Mouse (Mus musculus) forebrain, embryonic 16.5 days (tissue): ENCODE results near the gene Cdhr1. TPM values are rescaled to one million over a fixed set of nuclear protein-coding genes. Genes with fewer than 3 reads are reported as not detected.

ENCODE experiments used
- ATAC-seq: fragments of 200-750 bp; cut with Nextera tagmentation; 2 replicates; pipeline ENCODE4 v1.8.0; 2017; ENCODE audit warnings: mild to moderate bottlenecking, moderate library complexity
- H3K27ac ChIP-seq: fragments of 300-500 bp; sonication (generic); 2 replicates; pipeline ENCODE4 v1.5.1; 2014; ENCODE audit warnings: low read length, control low read depth
- H3K27me3 ChIP-seq: fragments of 300-500 bp; sonication (generic); replicated peaks from 2 replicates; pipeline ENCODE4 v1.6.1; 2014; ENCODE audit warnings: low read length; ENCODE audit not compliant: control insufficient read depth, insufficient read depth
- H3K36me3 ChIP-seq: fragments of 300-500 bp; sonication (generic); 2 replicates; pipeline ENCODE4 v1.6.1; 2014; ENCODE audit not compliant: control insufficient read depth, insufficient read depth
- H3K4me1 ChIP-seq: fragments of 300-500 bp; sonication (generic); replicated peaks from 2 replicates; pipeline ENCODE4 v1.6.1; 2014; ENCODE audit warnings: low read length; ENCODE audit not compliant: control insufficient read depth, insufficient read depth
- H3K4me2 ChIP-seq: fragments of 300-500 bp; sonication (generic); 2 replicates; pipeline ENCODE4 v1.6.1; 2014; ENCODE audit warnings: mild to moderate bottlenecking, low read length, control low read depth
- H3K4me3 ChIP-seq: fragments of 300-500 bp; sonication (generic); replicated peaks from 2 replicates; pipeline ENCODE4 v1.5.1; 2014; ENCODE audit warnings: mild to moderate bottlenecking, low read length, control low read depth
- H3K9ac ChIP-seq: fragments of 300-500 bp; sonication (generic); replicated peaks from 2 replicates; pipeline ENCODE4 v1.6.1; 2014; ENCODE audit warnings: low read depth, low read length, control low read depth
- H3K9me3 ChIP-seq: fragments of 300-500 bp; sonication (generic); 2 replicates; pipeline ENCODE4 v1.6.1; 2016; ENCODE audit warnings: low read length; ENCODE audit not compliant: control insufficient read depth
- WGBS: fragments of 180-500 bp; shearing (Covaris S2); extraction: QIAGEN DNeasy Blood & Tissue Kit; methylation state at CpG from one replicate; pipeline ENCODE4 v1.1.7; 2014; 5-methylcytosine and 5-hydroxymethylcytosine counted together
- polyA plus RNA-seq: library from polyadenylated mRNA; unstranded; fragments of >200 nt; fragmentation: Nextera tagmentation; extraction: Ambion mirVana; gene quantifications from 2 replicates; pipeline ENCODE4 v1.2.1, GENCODE M21; 2015

The Cdhr1 gene
- polyA plus RNA-seq, 1 experiment from 2014 or later: 3.7 TPM

DNA sequence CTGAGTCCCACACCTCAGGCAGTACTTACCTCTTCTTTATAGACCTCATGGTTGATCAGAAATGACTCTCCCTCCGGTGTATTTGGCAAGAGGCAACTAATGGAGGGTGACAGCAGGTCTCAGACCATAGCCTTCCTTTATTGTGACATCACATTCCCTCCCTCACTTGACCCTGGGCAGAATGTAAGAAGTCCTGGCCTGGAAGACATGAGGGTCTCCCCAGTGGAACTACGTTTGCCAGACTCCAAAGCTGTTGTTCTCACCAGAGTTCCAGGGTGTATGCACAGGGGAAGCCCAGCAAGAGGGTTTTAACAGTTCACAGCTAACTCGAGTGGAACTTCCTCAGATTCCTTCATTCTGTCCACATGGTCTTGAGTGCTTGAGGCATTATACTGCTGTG is 15.8 kb upstream of the Cdhr1 start, which contains the start of gene 2610528A11Rik:
TSS of gene 2610528A11Rik (minus strand) at position 101 of the 400 bp plus-strand sequence.
- Histone ChIP-seq H3K27me3 (no peaks in the 10 kb centered on the region), H3K27ac (no peak within 1 kb of the TSS), H3K4me1 (no peaks in the 10 kb centered on the region), H3K36me3 (no peaks in the 10 kb centered on the region), H3K9ac (no peak within 1 kb of the TSS), H3K4me3 (no peak within 1 kb of the TSS), H3K4me2 (no peak within 1 kb of the TSS), H3K9me3 (no peaks in the 10 kb centered on the region)
- 72% methylated on average over 3 of the region's 3 CpGs for WGBS
- ATAC-seq: no peak

DNA sequence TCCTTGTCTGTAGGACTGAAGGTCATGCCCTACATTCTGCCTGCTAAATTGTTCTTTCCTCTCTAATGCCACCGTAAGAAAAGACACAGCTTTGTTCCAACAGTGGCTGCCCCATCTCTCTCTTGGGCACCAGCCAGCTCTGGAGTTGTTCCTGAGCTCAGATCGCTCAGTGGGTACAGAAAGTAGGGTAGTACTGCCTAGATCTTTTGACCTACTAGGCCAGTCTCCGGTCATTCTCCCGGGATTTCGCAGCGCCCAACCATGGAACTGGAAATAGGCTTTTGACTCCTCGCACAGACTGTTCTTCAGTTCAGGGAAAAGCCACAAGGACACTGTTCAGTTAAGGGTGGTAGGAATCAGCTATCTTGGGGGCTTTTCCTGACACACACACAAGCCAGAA is 14.8 kb upstream of the Cdhr1 start:
- H3K9me3 ChIP-seq: no peaks in the 10 kb centered on the region
- WGBS: 93% methylated on average over 7 of the region's 7 CpGs
- H3K4me2 ChIP-seq: no peak overlapping the region
- no peaks in the 10 kb centered on the region for H3K27me3 ChIP-seq
- no peak overlapping the region for H3K27ac ChIP-seq
- H3K9ac ChIP-seq: no peak overlapping the region
- H3K4me1 ChIP-seq: no peaks in the 10 kb centered on the region
- ATAC-seq: no peak
- H3K4me3 ChIP-seq: no peak overlapping the region
- H3K36me3 ChIP-seq: no peaks in the 10 kb centered on the region

DNA sequence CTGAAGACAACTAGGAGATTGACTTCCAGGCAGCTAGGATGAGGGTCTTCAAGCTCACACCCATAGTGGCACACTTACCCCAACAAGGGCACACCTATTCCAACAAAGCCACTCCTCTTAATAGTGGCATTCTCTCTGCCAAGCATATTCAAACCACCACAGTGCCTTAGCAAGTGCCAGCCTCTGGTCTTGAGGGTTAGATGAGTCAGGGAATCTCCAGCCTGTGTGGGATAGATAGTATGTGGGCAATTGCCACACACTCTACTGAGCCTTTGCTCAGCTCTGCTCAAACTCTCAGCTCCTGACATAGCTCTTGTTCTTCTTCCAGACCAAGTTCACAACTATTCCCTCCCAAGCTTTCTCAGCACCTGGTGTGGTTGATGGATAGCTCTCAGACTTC is 13.2 kb upstream of the Cdhr1 start:
- Histone ChIP-seq H3K9ac (no peak overlapping the region), H3K4me3 (no peak overlapping the region), H3K4me2 (no peak overlapping the region), H3K27me3 (no peaks in the 10 kb centered on the region), H3K4me1 (no peaks in the 10 kb centered on the region), H3K36me3 (no peaks in the 10 kb centered on the region), H3K9me3 (no peaks in the 10 kb centered on the region), H3K27ac (no peak overlapping the region)
- no peak for ATAC-seq

DNA sequence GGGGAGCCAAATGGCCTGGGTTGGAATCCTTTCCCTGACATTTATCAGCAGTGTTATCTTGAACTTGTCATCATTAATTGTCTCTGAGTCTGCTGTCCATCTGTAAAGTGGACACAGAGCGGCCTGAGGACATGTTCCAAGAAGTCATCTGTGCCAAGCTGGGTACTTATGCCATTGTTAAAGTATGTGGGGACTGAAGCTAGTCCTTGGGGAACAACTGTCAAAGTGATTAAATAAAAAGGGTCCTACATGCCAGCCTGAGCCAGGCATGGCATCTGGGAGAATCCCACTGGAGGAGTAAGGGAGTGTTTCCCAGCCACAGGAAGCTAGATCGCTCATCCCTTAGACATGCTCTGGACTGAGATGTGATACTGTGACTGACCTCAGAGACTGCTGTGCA is 12.3 kb upstream of the Cdhr1 start:
- H3K4me2 ChIP-seq: no peak overlapping the region
- H3K4me1 ChIP-seq: peaks cover 3% of the 10 kb centered on the region
- no peaks in the 10 kb centered on the region for H3K36me3 ChIP-seq
- H3K27me3 ChIP-seq: no peaks in the 10 kb centered on the region
- no peak overlapping the region for H3K4me3 ChIP-seq
- no peak overlapping the region for H3K27ac ChIP-seq
- WGBS: 86% methylated on average over 2 of the region's 2 CpGs
- ATAC-seq: no peak
- no peak overlapping the region for H3K9ac ChIP-seq
- no peaks in the 10 kb centered on the region for H3K9me3 ChIP-seq

DNA sequence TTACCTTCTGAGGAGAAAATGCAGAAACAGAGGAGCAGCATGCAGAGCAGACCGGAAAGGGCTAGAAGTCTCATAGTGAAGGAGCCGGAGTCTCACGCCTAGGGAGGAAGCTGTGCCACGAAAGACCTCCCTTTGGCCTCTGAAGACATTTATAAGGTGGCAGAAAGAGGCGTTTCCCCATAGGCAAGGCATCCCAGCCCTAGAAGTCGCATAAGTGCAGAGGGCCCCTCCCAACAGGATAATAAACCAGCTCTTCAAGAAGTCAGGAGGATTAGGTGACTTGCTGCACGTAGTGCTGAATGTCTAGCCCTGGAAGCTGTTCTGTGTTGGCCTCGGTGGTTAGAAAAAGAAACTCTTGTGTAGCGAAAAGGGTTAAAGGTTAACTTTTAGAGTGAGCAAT is 11.8 kb upstream of the Cdhr1 start:
- H3K36me3 ChIP-seq: no peaks in the 10 kb centered on the region
- no peak overlapping the region for H3K9ac ChIP-seq
- peaks cover 3% of the 10 kb centered on the region for H3K4me1 ChIP-seq
- WGBS: 80% methylated on average over 9 of the region's 9 CpGs
- ATAC-seq: no peak
- H3K4me2 ChIP-seq: no peak overlapping the region
- no peaks in the 10 kb centered on the region for H3K27me3 ChIP-seq
- H3K9me3 ChIP-seq: no peaks in the 10 kb centered on the region
- H3K4me3 ChIP-seq: no peak overlapping the region
- H3K27ac ChIP-seq: no peak overlapping the region

DNA sequence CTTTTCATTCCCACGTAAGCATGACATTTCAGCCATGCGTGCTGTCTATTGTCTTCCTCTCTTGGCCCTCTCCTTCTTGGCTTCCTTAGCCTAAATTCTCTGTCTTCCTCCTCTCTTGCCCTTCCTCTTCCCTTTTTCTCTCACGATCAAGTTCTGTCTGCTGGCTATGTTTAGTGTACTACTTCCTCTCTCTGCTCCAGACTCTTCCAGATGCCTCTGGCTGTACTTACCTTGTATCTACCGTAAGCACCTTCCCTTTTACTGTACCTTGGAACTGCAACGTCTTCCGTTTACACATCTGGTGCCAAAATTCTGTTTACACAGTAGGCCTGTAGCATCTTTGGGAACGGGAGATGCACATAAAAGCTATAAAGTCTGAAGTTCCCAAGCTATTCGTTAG is 11.3 kb upstream of the Cdhr1 start:
- Histone ChIP-seq H3K4me3 (no peak overlapping the region), H3K36me3 (no peaks in the 10 kb centered on the region), H3K9me3 (no peaks in the 10 kb centered on the region), H3K4me1 (peaks cover 3% of the 10 kb centered on the region), H3K27ac (no peak overlapping the region), H3K27me3 (no peaks in the 10 kb centered on the region), H3K9ac (no peak overlapping the region), H3K4me2 (no peak overlapping the region)
- 91% methylated on average over 8 of the region's 8 CpGs for WGBS
- no peak for ATAC-seq

DNA sequence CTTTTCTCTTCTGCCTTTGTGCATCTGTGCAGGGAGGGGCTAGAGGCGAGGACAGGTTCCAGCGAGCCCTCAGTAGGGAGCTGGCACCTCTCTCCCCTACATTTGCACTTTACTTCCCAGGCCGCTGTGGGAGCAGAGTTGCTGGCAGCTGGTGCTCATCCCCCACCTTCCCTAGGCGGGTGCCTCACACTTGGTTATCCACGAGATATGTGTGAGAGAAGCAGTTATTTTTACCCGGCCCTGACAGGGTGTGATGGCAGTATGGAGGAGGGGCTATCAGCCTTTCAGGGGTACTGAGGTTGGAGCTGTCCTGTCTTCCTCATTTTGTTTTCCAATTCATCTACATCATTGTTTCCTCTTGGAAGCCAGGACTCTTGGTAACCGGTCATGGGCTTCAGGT is 7.7 kb upstream of the Cdhr1 start:
- H3K9me3 ChIP-seq: no peaks in the 10 kb centered on the region
- H3K27me3 ChIP-seq: no peaks in the 10 kb centered on the region
- WGBS: 38% methylated on average over 7 of the region's 7 CpGs
- no peak overlapping the region for H3K4me3 ChIP-seq
- H3K36me3 ChIP-seq: no peaks in the 10 kb centered on the region
- 0 out of 2 replicates have a peak, but pooled peaks have one; percentile 15 for ATAC-seq
- H3K9ac ChIP-seq: no peak overlapping the region
- no peak overlapping the region for H3K4me2 ChIP-seq
- peaks cover 3% of the 10 kb centered on the region for H3K4me1 ChIP-seq
- no peak overlapping the region for H3K27ac ChIP-seq

DNA sequence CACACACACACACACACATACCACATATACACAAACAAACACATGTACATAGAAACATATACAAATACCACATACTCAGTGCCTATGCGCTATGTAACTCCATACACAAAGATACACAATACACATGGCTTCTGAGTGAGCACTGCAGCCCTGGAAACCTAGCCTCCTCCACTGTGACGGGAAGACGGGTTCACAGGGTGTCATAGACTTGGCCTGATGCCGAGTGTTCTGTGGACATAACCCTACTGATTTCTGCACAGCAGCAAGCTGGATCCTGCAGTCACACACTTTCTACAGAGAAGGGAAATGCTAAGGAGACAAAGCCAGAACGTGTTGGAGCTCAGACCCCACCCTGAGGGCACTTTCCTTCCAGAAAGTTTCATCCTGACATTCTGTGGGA is 6.6 kb upstream of the Cdhr1 start:
- no peak for ATAC-seq
- no peaks in the 10 kb centered on the region for H3K27me3 ChIP-seq
- no peak overlapping the region for H3K27ac ChIP-seq
- H3K4me2 ChIP-seq: no peak overlapping the region
- no peaks in the 10 kb centered on the region for H3K36me3 ChIP-seq
- H3K4me3 ChIP-seq: no peak overlapping the region
- 60% methylated on average over 5 of the region's 5 CpGs for WGBS
- no peak overlapping the region for H3K9ac ChIP-seq
- peaks cover 3% of the 10 kb centered on the region for H3K4me1 ChIP-seq
- no peaks in the 10 kb centered on the region for H3K9me3 ChIP-seq

DNA sequence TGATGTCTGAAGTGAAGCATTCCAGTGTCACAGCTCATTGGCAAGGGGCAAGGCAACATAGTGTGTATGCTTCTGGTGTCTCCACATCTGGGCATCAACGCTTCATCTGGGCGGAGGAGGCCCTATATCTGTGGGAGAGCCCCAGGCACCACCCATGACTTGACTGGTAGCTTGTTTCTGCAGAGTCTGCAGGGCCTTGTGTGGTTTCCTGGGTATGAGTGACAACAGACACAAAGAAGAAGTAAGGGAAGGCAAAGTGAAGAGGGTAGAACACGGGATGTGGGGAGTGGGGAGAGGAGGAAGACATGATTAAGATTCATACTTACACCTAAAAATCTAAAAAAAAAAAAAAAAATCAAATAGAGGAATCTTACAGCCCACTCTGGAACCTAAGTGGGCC is 4.3 kb upstream of the Cdhr1 start:
- H3K9me3 ChIP-seq: no peaks in the 10 kb centered on the region
- no peak overlapping the region for H3K4me3 ChIP-seq
- ATAC-seq: no peak
- H3K27me3 ChIP-seq: no peaks in the 10 kb centered on the region; the same call in 1 of the 2 replicates
- H3K9ac ChIP-seq: no peak overlapping the region
- 81% methylated on average over 3 of the region's 3 CpGs for WGBS
- H3K4me1 ChIP-seq: peaks cover 12% of the 10 kb centered on the region
- H3K27ac ChIP-seq: no peak overlapping the region
- no peaks in the 10 kb centered on the region for H3K36me3 ChIP-seq
- H3K4me2 ChIP-seq: no peak overlapping the region

DNA sequence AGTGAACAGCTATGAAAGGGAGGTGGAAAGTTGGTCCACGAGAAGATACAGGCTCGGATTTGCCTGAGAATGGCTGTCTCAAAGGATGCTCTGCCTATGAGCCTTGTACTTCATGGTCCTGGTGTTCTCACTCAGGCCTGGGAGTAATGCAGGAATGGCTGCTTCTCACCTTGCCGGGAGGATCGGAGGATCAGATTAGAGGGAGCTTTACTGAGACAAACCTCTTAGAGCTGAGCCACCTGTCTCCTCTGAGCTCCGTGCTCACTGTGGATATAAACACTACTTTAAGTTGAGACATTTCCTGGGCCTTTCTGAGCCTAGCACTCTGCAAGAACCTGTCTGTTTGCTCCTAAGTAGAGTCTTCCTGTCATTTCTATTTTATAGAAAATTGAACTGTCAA is 3.4 kb upstream of the Cdhr1 start:
- Histone ChIP-seq H3K4me1 (peaks cover 12% of the 10 kb centered on the region), H3K9ac (no peak overlapping the region), H3K27ac (no peak overlapping the region), H3K4me2 (no peak overlapping the region), H3K9me3 (no peaks in the 10 kb centered on the region), H3K4me3 (no peak overlapping the region), H3K27me3 (no peaks in the 10 kb centered on the region; the same call in 1 of the 2 replicates), H3K36me3 (no peaks in the 10 kb centered on the region)
- no peak for ATAC-seq
- WGBS: 82% methylated on average over 5 of the region's 5 CpGs
